Mouse (Mus musculus): ENCODE measurements around the gene Igsf6.
"Not testable (repeated sequence)": the region's sequence is repeated elsewhere in the genome, so short reads cannot be mapped to it uniquely, and the experiment has no call there.

Igsf6 gene

DNA sequence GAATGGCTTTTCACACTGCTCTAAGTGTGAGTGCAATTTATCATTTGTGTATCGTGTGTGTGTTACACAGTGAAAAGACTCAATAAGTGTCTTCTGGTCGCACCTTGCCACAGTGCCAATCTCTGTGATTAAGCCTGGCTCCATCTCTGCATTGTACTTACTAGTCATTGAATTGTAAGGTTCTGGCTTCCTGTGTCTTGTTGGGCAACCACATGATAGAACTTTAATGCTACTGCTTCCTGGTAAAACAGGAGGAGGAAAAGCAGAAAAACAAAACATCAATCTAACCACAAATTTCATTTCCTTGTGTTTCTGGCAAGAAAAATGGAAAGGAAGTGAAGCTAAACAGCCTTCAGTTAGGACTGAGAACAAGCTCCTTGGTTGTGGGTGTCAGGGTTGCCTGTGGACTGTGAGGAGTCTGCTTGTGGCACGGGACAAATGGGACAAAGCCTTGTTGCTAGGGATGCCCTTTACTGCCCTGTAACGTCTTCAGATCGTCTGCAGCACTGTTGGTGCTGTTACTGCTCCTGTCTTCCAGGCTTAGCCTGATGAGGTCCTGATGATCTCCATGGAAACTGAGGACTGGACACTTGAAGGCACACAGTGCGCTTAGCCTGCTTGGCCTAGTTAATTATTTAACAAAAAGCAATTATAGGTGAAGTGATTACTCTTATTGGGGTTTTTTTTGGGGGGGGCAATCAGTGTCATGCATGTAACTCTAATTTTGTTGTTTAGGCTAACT lies 14.7 kb downstream of the Igsf6 start:
- no peak for DNase-seq (ENCODE audit: low read depth)

DNA sequence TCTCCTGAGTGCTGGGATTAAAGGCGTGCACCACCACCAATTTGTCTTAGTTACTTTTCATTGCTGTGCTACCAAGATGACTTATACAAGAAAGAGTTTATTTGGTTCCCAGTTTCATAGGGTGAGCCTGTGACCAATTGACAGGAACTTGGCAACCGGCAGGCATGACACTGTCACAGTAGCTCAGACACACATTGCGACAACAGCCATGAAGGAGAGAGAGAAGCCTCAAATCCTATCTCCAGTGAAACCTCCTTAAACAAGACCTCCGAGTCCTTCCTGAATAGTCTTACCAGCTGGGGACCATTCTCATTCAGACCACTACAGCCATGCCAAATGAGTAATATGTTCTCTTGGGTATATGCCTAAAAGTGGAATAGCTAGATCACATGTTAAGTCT lies 21.3 kb downstream of the Igsf6 start:
- DNase-seq (ENCODE audit: low read depth), result no peak

DNA sequence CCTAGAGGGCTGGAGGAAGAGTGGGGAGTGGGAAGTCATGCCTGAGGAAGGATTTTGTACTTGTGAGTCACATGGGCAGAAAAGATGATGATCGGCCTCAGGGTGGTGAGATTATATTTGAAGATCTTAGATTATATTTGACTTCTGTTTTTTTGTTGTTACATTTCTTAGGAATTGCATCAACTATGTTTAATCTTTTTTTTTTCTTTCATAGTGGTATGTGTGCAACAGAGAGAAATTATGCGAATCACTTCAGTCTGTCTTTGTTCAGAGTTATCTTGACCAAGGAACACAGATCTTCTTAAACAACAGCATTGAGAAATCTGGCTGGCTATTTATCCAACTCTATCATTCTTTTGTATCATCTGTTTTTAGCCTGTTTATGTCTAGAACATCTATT lies 26.7 kb downstream of the Igsf6 start:
- no peak for DNase-seq (ENCODE audit: low read depth)

DNA sequence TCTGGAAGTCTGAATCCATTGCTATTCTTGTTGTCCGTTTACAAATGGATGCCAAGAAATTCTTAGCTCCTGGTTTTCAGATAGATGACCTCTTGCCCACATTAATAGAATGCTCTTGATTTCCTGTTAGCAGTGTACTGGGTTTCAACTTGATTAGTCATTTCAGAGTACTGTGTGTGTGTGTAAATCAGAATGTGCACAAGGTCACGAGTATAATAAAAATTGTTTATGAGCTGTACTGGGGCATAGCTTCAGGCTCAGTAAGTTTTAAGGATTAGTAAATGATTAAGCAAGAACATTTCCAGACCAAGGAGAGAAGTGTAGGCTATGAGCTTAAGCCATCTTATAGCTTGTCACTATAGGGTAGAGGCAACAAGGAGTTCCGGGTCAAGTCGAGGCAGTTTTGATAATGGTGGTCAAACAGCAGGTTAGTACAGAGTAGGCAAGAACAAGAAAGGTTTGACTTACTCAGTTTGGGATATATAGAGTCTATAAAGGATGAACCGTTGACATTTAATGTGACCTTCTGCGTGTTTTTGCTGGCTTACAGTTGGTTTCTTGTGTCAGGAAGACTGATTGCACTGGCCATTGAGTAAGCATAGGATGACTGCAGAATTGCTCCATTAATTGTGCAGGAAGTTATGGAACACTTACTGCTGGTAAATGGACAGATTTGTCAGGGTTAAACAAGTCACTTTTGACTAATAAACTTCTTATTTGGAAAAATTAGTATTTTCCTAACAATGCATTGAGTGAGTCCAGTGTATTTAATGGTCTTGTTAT lies 28.5 kb downstream of the Igsf6 start:
- DNase-seq (ENCODE audit: low read depth), result no peak

DNA sequence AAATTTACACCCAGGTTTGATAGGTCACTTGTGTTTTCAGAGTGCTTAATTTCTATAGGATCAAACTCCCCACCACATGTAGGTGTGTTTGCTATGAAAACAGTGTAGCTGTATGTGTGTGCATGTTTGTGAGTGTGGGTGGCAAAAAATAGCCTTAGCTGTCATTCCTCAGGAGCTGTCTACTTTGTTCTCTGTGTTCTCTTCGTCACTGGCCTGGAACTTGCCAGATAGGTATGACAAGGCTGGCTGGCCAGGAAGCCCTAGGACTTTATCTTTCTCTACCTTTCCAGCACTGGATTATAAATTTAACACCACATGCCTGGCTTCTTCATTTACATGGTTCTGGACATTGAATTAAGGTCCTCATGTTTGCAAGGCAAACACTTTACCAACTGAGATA lies 30.1 kb downstream of the Igsf6 start:
- DNase-seq (ENCODE audit: low read depth), result no peak

DNA sequence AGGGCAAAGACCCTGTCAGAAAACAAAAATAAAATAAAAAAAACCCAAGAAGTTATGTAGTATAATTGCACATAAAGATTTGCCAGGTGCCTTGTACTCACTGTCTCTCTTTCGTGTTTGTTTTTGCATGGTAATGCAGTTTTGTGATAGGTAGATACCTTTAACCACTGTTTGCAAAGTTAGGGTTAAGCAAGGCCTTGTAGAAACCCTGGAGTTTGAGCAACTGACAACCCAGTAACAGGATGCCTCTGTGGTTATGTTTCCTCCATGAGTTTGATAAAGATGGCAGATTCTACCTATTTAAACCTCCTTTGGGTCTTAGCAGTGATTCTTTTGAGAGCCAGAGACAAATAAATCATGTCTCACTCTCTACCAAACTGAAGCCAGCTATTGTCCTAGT lies 30.9 kb downstream of the Igsf6 start:
- no peak for DNase-seq (ENCODE audit: low read depth)

DNA sequence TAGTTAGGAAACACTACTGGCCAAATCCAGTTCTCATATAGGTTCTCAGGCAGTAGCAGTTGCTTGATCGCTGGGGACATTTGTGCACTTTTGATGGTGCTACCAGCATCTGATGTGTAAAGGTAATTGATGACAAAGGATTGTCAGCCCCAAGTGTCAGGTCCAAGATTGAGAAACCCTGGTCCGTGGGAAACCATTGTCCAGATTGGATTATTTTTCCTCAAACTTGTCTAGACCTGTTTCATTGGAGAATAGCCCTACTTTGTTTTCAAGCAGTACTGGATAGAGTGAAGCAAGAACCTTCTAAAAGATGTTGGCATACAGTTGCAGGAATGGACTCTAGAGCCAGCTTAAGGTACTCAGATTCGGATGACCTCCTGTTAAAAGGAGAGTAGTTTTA lies 31.4 kb downstream of the Igsf6 start:
- DNase-seq (ENCODE audit: low read depth), result no peak

DNA sequence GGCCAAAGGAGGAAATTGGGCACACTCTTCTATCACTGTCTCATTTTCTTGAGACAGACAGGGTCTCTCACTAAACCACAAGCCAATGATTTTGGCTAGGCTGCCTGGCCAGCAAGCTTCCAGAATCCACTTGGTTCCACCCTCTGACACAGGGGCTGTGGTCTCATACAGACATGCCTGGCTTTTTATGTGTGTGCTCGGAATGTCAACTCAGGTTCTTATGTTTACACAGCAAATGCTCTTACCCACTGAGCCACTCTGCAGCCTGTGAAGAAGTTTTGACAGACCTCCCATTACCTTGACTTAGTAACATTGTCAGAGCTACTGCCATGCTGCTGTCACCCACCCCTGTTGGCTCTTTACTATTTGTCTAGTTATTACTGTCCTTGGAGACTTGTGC lies 32.4 kb downstream of the Igsf6 start:
- DNase-seq (ENCODE audit: low read depth), result no peak

DNA sequence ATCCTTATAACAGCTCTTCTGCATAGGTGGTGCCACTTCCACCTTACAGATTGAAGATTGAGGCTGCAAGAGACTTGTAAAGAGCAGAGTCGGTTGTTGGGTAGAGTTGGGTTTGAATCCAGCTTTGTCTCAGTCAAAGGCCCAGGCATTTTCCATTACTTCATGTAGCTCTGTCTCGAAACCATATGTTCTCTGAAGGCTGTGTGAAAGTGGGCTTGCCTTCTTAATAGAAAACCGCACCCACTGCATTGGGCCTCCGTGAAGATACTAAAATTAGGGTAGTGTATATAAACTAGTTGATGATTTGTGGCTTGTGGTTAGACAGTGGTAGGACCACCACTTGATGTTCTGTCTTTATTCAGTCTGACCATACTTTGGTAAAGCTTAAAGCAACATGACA lies 33.8 kb downstream of the Igsf6 start:
- DNase-seq (ENCODE audit: low read depth), result no peak

DNA sequence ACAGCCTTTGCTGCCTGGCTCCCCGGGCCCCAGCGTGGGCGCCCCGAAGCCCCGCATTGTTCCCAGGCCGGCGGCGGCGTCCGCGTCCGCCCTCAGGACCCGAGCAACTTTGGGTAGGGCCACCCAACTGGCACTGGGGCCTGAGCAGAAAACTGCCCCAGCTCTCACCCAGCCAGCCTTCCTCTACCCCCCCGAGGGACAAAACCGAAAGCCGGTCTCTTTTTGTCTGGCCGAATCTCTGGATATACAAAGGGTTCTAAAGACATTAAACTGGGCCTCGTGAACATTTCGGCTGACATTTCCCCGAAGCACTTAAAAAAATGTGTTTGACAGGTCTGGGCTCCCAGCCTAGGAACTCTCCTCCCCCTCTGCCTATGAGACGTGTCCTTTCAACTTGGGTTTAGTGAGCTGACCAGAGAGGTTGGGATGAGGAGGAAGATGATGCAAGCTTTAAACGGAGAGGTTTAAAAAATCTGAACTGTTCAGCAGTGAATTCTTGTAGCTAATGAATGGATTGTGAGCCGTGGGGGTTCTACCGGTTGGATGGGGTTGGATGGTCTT lies 39.1 kb downstream of the Igsf6 start:
- no peak for DNase-seq (ENCODE audit: low read depth)

DNA sequence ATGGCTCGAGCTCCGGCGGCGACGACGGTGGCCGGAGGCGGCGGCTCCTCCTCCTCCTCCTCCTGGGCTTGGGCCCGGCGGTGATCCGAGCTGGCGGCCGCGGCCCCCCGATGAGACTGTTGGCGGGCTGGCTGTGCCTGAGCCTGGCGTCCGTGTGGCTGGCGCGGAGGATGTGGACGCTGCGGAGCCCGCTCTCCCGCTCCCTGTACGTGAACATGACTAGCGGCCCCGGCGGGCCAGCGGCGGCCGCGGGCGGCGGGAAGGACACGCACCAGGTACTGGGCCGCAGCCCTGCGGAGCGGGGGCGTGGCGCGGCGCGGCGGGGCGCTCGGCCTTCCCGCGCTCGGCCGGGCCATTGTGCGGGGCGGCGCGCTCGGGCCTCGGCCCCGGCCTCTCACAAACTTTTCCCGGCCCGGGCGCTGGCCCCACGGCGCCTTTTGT lies 39.7 kb downstream of the Igsf6 start:
- DNase-seq (ENCODE audit: low read depth), result no peak

DNA sequence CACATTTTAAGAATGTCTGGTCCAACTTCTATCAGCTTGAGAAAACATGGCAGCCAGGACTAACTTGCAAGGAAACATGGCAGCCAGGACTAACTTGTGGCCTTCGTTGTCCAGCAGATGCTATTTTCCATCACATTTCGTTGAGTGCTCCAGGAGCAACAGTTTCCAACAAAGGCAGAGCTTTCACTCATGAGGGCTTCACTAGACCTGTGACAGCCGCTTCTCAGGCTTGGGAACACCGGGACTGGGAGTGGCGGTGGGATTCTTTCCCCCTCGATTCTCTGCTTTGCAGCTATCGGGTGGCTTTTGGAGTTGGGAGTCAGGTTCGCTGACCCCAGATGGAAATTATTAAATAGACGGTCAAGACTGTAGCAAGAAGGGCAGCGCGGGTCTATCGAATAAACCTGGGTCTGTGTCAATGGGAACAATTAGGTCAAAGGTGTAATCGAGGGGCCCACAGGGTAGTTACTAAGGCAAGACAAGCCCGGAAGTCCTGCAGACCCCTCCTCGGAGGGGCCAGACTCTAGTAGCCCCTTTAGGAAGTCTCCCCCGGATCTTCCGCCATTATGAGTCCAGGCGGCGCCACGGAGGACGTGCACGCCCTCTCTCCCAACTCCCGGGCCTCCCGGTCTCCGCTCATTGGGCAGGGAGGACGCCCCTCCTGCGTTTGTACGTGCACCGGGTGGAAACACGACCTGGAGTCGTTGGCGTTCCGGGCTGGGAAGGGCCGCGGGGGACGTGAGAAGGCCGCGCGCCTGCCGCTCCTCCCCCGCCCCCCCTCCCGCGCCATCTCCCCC lies 40.3 kb downstream of the Igsf6 start, which contains the start of gene Mettl9:
Mettl9 (plus strand) TSS at position 590 of the 797 bp plus-strand sequence.
- peak; percentile 87 for DNase-seq (ENCODE audit: low read depth)

DNA sequence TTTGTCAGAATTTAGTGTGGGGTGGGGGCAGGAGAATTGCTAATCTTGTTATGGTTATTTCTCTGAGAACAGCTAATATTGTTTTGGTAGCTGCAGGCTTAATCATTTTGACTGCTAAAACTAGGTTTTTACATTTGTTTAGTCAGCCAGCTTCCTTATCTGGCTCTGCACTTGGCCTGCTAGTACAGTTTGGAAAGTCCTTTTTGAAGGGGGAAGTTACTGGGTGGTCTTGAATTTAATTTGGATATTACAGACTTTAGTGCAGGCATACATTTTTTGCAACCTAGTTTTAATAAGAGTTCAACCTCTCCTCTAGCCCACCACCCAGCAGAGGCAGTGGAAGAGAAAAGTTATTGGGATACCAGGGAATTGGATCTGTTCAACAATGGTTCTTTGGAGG lies 44.4 kb downstream of the Igsf6 start:
- not testable (repeated sequence) for DNase-seq (ENCODE audit: low read depth)

DNA sequence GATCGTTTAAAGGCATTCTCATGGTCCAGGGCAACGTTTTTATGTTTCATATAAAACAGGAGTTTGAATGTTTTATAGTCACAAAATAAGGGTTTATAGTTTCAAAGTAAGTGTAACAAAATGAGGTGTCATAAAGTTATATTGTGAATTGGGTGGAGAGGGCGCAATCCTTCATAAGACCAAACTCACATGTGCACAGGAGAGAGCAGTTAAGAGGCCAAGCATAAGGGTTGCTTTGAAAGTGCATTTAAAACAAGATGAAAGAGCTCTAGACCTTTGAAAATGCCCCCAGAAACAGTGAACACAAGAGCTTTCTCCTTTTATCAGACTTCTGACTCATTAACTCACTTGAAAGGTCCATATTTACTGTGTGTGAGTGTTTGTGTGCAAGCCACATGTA lies 48.1 kb downstream of the Igsf6 start:
- DNase-seq (ENCODE audit: low read depth), result no peak

DNA sequence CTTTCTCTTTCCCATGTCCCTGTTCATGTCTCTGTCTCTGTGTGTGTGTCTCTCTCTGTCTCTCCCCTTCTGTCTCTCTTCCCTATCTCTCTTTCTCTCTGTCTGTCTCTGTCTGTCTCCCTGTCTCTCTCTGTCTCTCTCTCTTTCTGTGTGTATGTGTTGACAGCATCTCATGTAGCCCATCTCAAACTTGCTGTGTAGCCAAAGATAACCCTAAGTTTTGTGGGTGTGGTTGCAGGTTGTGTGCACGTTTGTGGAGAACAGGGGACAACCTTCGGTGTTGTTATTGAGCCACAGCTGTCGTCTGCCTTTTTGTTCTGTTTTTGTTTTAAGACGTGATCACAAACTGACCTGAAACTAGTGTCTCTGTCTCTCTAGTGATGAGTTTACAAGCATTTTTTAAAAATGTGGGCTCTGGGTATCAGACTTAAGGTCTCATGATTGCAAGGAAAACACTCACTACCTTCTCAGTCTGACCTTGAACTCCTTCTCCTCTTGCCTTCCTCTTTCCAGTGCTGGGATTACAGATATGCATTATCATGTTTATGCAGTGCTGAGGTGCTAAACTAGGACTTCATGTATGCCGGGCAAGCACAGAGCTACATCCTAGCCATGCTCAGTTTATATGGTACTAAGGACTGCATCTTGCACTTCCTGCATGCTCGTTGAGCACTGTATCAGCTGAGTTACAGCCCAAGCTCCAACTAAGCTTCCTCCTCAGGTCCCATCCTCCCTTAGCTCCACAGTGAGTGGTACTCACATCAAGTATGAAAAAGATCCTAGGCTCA lies 49.0 kb downstream of the Igsf6 start:
- DNase-seq (ENCODE audit: low read depth), result no peak

DNA sequence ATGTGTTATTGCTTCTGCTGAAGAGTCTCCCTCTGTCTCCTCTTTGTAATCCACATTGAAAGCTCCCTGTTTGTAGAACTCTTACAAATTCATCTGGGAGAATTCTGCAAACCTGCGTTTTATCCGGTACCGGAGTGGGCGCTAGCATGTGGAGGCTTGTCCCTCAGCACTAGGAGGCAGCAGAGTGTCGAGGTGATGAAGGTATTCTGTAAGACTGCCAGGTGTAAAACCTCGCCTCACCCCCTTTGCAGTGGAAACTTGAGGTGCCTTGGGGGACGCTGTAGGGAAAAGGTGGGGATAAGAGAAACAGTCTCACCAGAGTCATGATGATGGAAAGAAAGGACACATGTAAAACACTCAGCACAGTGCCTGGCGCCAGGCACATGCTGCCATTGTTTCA lies 54.1 kb downstream of the Igsf6 start:
- DNase-seq (ENCODE audit: low read depth), result no peak

DNA sequence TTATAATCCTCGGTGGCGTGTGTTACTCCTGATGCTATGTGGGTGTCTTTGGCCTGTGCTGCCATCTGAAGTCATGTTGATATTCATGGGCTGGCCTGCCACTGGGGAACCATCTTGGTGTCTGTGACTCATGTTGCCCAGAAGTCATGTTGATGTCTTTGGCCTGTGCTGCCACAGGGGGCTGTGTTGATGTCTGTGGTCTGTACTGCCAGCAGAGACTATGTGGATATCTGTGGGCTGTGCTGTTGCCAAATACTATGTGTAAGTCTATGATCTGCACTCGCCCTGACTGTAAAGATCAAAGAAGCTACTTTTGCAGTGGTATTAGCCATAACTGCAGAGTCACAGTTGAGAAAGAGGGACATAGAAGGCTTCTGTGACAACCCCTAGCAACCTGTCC lies 55.6 kb downstream of the Igsf6 start:
- DNase-seq (ENCODE audit: low read depth), result no peak

DNA sequence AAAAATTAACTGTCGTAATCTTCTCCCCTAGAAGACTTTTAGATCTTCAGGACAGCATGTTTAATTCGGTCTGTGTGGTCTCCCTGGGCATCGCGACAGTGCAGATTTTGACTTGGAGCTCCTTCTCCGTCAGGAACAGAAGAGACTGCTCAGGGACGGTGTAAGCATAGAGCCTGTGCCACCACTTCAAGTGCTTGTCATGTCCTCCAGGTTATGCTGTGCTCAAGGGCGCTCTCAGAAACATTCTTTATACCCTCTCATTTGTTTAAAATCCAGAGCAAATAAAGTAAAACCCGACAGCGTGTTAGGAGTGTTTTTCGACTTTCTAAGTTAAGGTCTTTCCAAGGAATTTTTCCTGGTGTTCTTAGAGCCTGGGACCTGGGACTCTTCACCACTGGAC lies 59.9 kb downstream of the Igsf6 start:
- DNase-seq (ENCODE audit: low read depth), result no peak
